Mouse (Mus musculus): ENCODE data around the gene Pear1.

Pear1 gene

GRCm38 (mm10) chr3:87765631-87766283 is 58.3 kb downstream of the Pear1 start:
- no peak for DNase-seq (ENCODE audit: low read depth, low spot score)

- peak; percentile 81 for DNase-seq (ENCODE audit: low read depth, low spot score)
Observed at GRCm38 (mm10) chr3:87765091-87765490, 59.0 kb downstream of the Pear1 start.

GRCm38 (mm10) chr3:87764506-87764905 is 59.6 kb downstream of the Pear1 start:
- DNase-seq (ENCODE audit: low read depth, low spot score), result no peak

GRCm38 (mm10) chr3:87763683-87764289 is 60.3 kb downstream of the Pear1 start:
- peak; percentile 35 for DNase-seq (ENCODE audit: low read depth, low spot score)

GRCm38 (mm10) chr3:87763202-87763601 is 60.9 kb downstream of the Pear1 start:
- no peak for DNase-seq (ENCODE audit: low read depth, low spot score)

- no peak for DNase-seq (ENCODE audit: low read depth, low spot score)
Observed at GRCm38 (mm10) chr3:87761408-87762375, 62.4 kb downstream of the Pear1 start.

GRCm38 (mm10) chr3:87758641-87759040 is 65.5 kb downstream of the Pear1 start:
- no peak for DNase-seq (ENCODE audit: low read depth, low spot score)

GRCm38 (mm10) chr3:87756488-87756887 is 67.6 kb downstream of the Pear1 start:
- no peak for DNase-seq (ENCODE audit: low read depth, low spot score)

- DNase-seq (ENCODE audit: low read depth, low spot score), result peak; percentile 67
Observed at GRCm38 (mm10) chr3:87755964-87756363, 68.1 kb downstream of the Pear1 start.

- DNase-seq (ENCODE audit: low read depth, low spot score), result no peak
Observed at GRCm38 (mm10) chr3:87753829-87754228, 70.3 kb downstream of the Pear1 start.

- no peak for DNase-seq (ENCODE audit: low read depth, low spot score)
Observed at GRCm38 (mm10) chr3:87752567-87752966, 71.5 kb downstream of the Pear1 start.

- no peak for DNase-seq (ENCODE audit: low read depth, low spot score)
Observed at GRCm38 (mm10) chr3:87749977-87750376, 74.1 kb downstream of the Pear1 start.

- peak; percentile 65 for DNase-seq (ENCODE audit: low read depth, low spot score)
Observed at GRCm38 (mm10) chr3:87749036-87749435, 75.1 kb downstream of the Pear1 start.

- DNase-seq (ENCODE audit: low read depth, low spot score), result no peak
Observed at GRCm38 (mm10) chr3:87748431-87748830, 75.7 kb downstream of the Pear1 start, which contains the start of gene Lrrc71. Gene Lrrc71 (minus strand): TSS chr3:87748625.

- DNase-seq (ENCODE audit: low read depth, low spot score), result no peak
Observed at GRCm38 (mm10) chr3:87745036-87745659, 79.0 kb downstream of the Pear1 start.

- peak; percentile 36 for DNase-seq (ENCODE audit: low read depth, low spot score)
Observed at GRCm38 (mm10) chr3:87743927-87744326, 80.2 kb downstream of the Pear1 start.

- peak; percentile 51 for DNase-seq (ENCODE audit: low read depth, low spot score)
Observed at GRCm38 (mm10) chr3:87742735-87743134, 81.4 kb downstream of the Pear1 start.

GRCm38 (mm10) chr3:87742013-87742412 is 82.1 kb downstream of the Pear1 start:
- no peak for DNase-seq (ENCODE audit: low read depth, low spot score)

- DNase-seq (ENCODE audit: low read depth, low spot score), result no peak
Observed at GRCm38 (mm10) chr3:87738906-87739305, 85.2 kb downstream of the Pear1 start.

GRCm38 (mm10) chr3:87735335-87735734 is 88.8 kb downstream of the Pear1 start:
- DNase-seq (ENCODE audit: low read depth, low spot score), result no peak

- no peak for DNase-seq (ENCODE audit: low read depth, low spot score)
Observed at GRCm38 (mm10) chr3:87733984-87734761, 89.9 kb downstream of the Pear1 start.

All from CD4-positive helper T cell, adult 2 months (primary cell).